17 mouse cellular contexts compared by ENCODE assay signal in the genomic region with DNA sequence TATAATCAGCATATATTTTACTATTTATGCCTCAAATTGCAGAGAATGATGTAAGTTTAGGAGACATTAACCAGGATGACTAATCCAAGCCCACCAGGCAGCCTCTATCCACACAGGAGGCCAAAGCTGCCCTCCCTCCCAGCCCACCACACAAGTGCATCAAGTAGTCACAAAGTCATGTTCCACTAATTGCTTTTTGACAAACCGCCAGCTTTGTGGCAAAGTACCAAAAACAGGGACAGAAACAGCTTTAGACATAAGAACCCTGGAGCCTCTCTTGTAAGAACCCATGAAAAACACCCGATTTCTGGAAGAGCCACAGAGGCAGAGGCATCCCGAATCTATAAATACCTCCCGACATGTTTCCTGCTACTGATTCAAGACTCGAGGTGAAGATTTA. TPM values are rescaled to one million over a fixed set of nuclear protein-coding genes. Genes with fewer than 3 reads are reported as not detected.
DNase-seq lines count a peak whose midpoint lies in the region; ATAC-seq lines count a peak whose summit lies in the region.
"Had no signal": no experiment of that assay in that cellular context is flagged by ENCODE, and none has a peak within 500 bp of the region (broad histone marks: within the 10 kb centered on the region; RNA-seq: fewer than 3 reads in every experiment).

No protein-coding gene starts in this region.

- peaks cover 28% of the 10 kb centered on the region for H3K4me1 ChIP-seq in kidney, embryonic 16.5 days (ENCODE audit: insufficient read depth, low read length)

- H3K4me2 ChIP-seq in kidney, embryonic 16.5 days (replicated peaks; ENCODE audit: low read depth, low read length): no peak overlapping the region
- H3K4me2 ChIP-seq: embryonic facial prominence, embryonic 13.5 days; heart, embryonic 13.5 days had no signal

- H3K9ac ChIP-seq in kidney, embryonic 16.5 days (replicated peaks; ENCODE audit: low read length): 0 out of 2 replicates have a peak overlapping the region, but pooled peaks have one; percentile 26
- H3K9ac ChIP-seq: embryonic facial prominence, embryonic 13.5 days; heart, embryonic 13.5 days had no signal

- H3K27ac ChIP-seq in kidney, embryonic 16.5 days (ENCODE audit: low read length): no peak overlapping the region
- H3K27ac ChIP-seq: embryonic facial prominence, embryonic 13.5 days; heart, embryonic 13.5 days; left cerebral cortex, adult 2 months; macrophage had no signal

- no peaks in the 10 kb centered on the region for H3K36me3 ChIP-seq in kidney, embryonic 16.5 days (ENCODE audit: insufficient read depth, low read length)
- H3K36me3 ChIP-seq: embryonic facial prominence, embryonic 13.5 days had no signal

- no peaks in the 10 kb centered on the region for H3K27me3 ChIP-seq in kidney, embryonic 16.5 days (ENCODE audit: insufficient read depth, low read length)

- H3K9me3 ChIP-seq in kidney, embryonic 16.5 days (ENCODE audit: low read length): no peaks in the 10 kb centered on the region
- H3K9me3 ChIP-seq: embryonic facial prominence, embryonic 13.5 days; heart, embryonic 13.5 days had no signal

- ATAC-seq in cerebellum, adult (ENCODE audit: insufficient number of reproducible peaks, low FRiP score, low TSS enrichment): no peak
- ATAC-seq in kidney, embryonic 16.5 days (ENCODE audit: low FRiP score, low TSS enrichment): no peak

- peak; percentile 63 to 75 for DNase-seq in cerebellum, postnatal 14 days
- peak; percentile 31 to 43 for DNase-seq in kidney, adult 8-10 months
- no peak for DNase-seq in kidney, adult 18-20 months
- peak; percentile 10 for DNase-seq in 3T3-L1 (ENCODE audit: low read depth, low spot score)
- DNase-seq in thymus, postnatal 0 days (ENCODE audit: low spot score): no peak
- no peak for DNase-seq in embryo, embryonic 11 days
- DNase-seq: adrenal gland, postnatal 25 days; B cell, adult 2 months; cerebellum, adult 18-20 months; spleen, adult 18-20 months; thymus, adult 2 months had no signal

- WGBS in kidney, embryonic 16.5 days: 22% methylated on average over 5 of the region's 5 CpGs

- H3K4me3 ChIP-seq in kidney, embryonic 16.5 days (ENCODE audit: low read length): no peak overlapping the region
- H3K4me3 ChIP-seq: embryonic facial prominence, embryonic 13.5 days; heart, embryonic 13.5 days; left cerebral cortex, adult 2 months had no signal

RNA-seq across cellular contexts. Expression of a gene that starts 8.9 kb away (rescaled TPM):
- 0.36 and 0.47 TPM in 2 replicates for polyA plus RNA-seq in kidney, embryonic 16.5 days (2015; fragmentation: Nextera tagmentation; extraction: Ambion mirVana)
- polyA plus RNA-seq in thymus, postnatal 0 days (2015; fragmentation: Nextera tagmentation; extraction: Ambion mirVana): 3.4 and 4.0 TPM in 2 replicates
- polyA plus RNA-seq: macrophage had no signal

RNA-seq across cellular contexts. Expression of a gene that starts 38.7 kb away (rescaled TPM):
- 25.1 and 28.2 TPM in 2 replicates for polyA plus RNA-seq in kidney, embryonic 16.5 days (2015; fragmentation: Nextera tagmentation; extraction: Ambion mirVana)
- 21.6 and 22.1 TPM in 2 replicates for polyA plus RNA-seq in thymus, postnatal 0 days (2015; fragmentation: Nextera tagmentation; extraction: Ambion mirVana)

RNA-seq across cellular contexts. Expression of a gene that starts 39.6 kb away (rescaled TPM):
- 23.5 and 25.4 TPM in 2 replicates for polyA plus RNA-seq in kidney, embryonic 16.5 days (2015; fragmentation: Nextera tagmentation; extraction: Ambion mirVana)
- polyA plus RNA-seq in thymus, postnatal 0 days (2015; fragmentation: Nextera tagmentation; extraction: Ambion mirVana): 19.4 and 19.9 TPM in 2 replicates

Comparison
In these comparisons a context has a peak if more than half of its experiments do, and no peak if none do; other contexts are left out.
1. DNase-seq: peak in cerebellum, postnatal 14 days (2 of 2), kidney, adult 8-10 months (2 of 2) and 3T3-L1 (single experiment); none in kidney, adult 18-20 months (single experiment), thymus, postnatal 0 days (single experiment) and embryo, embryonic 11 days (single experiment).